Mouse (Mus musculus): ENCODE measurements around the gene Rpusd1.

DNA sequence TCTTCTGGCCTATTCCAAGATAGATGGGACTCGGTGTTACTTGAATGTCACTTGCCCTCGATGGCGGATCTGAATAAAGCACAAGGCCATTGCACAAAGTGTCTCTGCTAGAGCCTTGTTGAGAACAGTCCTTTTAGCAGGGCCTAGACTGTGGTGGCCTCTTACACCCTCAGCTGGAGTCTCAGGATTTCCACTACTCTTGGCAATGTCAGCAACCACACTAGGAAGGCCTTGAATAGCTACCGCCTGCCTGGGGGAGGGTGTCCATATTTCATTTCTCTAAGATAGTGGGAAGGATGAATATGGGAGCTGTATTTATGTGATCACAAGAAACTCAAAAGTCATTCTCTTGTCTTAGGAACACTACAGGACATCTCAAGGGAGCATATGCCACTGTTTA is 20.8 kb downstream of the Rpusd1 start:
- TF ChIP-seq CTCF (IDR thresholded peaks at IDR 0.05; ENCODE audit: insufficient read depth, low read length) (no peak), POLR2A (IDR thresholded peaks at IDR 0.05; ENCODE audit: borderline replicate concordance, extremely low read depth, low read depth, low read length) (no peak)
